Mouse (Mus musculus) CD4-positive helper T cell, adult 2 months (primary cell): ENCODE results near the gene Rhbdd2.

Source experiments
- DNase-seq: peaks from one replicate; pipeline ENCODE4 v3.0.0-alpha.2; 2012; ENCODE audit warnings: low read depth, missing footprints, low spot score

The Rhbdd2 gene

GRCm38 (mm10) chr5:135680967-135681545, 48.6 kb downstream of the Rhbdd2 start:
- no peak for DNase-seq

GRCm38 (mm10) chr5:135682009-135682408, 49.6 kb downstream of the Rhbdd2 start:
- no peak for DNase-seq

DNA sequence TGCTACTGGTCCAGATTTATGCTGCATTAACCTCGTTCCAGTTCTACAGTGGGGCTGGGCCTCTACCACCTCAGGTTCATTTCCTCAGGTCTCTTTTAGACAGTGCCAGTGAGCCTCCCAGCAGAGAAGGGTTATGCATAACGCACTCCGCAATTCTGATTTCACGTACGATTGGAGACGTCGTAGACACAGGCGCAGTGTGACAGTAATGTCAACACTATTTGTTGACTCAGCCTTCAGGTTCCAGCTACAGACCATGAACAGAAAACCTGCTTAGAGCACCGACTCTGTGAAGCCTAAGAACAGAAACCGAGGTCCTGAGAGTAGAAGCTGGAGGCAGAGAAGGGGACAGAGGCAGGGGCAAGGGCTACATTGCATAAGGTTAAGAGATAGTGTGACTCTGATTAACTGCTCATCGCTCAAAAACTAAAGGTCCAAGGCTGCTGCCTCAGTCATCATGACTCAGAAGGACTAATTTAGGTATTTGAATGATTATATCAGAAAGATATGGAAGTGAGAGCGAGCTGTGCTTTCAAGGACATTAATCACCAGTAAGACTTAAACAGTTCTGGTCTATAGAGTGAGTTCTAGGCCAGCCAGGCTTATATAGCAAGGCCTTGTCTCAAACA, 50.6 kb downstream of the Rhbdd2 start:
- DNase-seq = no peak

GRCm38 (mm10) chr5:135690401-135690800, 58.0 kb downstream of the Rhbdd2 start:
- no peak for DNase-seq

GRCm38 (mm10) chr5:135691266-135691665, 58.8 kb downstream of the Rhbdd2 start:
- no peak for DNase-seq

GRCm38 (mm10) chr5:135693281-135693853, 60.9 kb downstream of the Rhbdd2 start:
- no peak for DNase-seq

GRCm38 (mm10) chr5:135695277-135695721, 62.9 kb downstream of the Rhbdd2 start:
- DNase-seq = no peak
